Mouse (Mus musculus) hindbrain, postnatal 0 days (tissue): ENCODE results near the gene Gm10488. TPM values are rescaled to one million over a fixed set of nuclear protein-coding genes. Genes with fewer than 3 reads are reported as not detected.
"Not testable (repeated sequence)": the region's sequence is repeated elsewhere in the genome, so short reads cannot be mapped to it uniquely, and the experiment has no call there.

Experiments
- ATAC-seq: fragments of 200-750 bp; cut with Nextera tagmentation; 2 replicates; pipeline ENCODE4 v1.8.0; 2017; ENCODE audit warnings: mild to moderate bottlenecking, moderate TSS enrichment, moderate library complexity
- DNase-seq: peaks from one replicate; pipeline ENCODE4 v3.0.0-alpha.2; 2015; ENCODE audit warnings: low spot score
- H3K27ac ChIP-seq: fragments of 300-500 bp; sonication (generic); 2 replicates; pipeline ENCODE4 v1.5.1; 2014; ENCODE audit warnings: mild to moderate bottlenecking
- H3K27me3 ChIP-seq: fragments of 300-500 bp; sonication (generic); 2 replicates; pipeline ENCODE4 v1.6.1; 2014; ENCODE audit warnings: low read length, mixed read lengths; ENCODE audit not compliant: insufficient read depth
- H3K36me3 ChIP-seq: fragments of 300-500 bp; sonication (generic); 2 replicates; pipeline ENCODE4 v1.6.1; 2014; ENCODE audit warnings: low read length, mixed read lengths; ENCODE audit not compliant: insufficient read depth
- H3K4me1 ChIP-seq: fragments of 300-500 bp; sonication (generic); 2 replicates; pipeline ENCODE4 v1.6.1; 2014; ENCODE audit warnings: antibody characterized with exemption, low read length, mixed read lengths; ENCODE audit not compliant: insufficient read depth
- H3K4me2 ChIP-seq: fragments of 300-500 bp; sonication (generic); 2 replicates; pipeline ENCODE4 v1.6.1; 2014; ENCODE audit warnings: low read depth, mild to moderate bottlenecking, low read length, moderate library complexity, mixed read lengths
- H3K4me3 ChIP-seq: fragments of 300-500 bp; sonication (generic); 2 replicates; pipeline ENCODE4 v1.5.1; 2014; ENCODE audit warnings: low read length
- H3K9ac ChIP-seq: fragments of 300-500 bp; sonication (generic); replicated peaks from 2 replicates; pipeline ENCODE4 v1.6.1; 2014; ENCODE audit warnings: mild to moderate bottlenecking, low read length, moderate library complexity, mixed read lengths
- H3K9me3 ChIP-seq: fragments of 300-500 bp; sonication (generic); 2 replicates; pipeline ENCODE4 v1.6.1; 2016; ENCODE audit warnings: low read length, mixed read lengths
- WGBS: fragments of 180-500 bp; shearing (Covaris S2); extraction: QIAGEN DNeasy Blood & Tissue Kit; methylation state at CpG from one replicate; pipeline ENCODE4 v1.1.7; 2014; 5-methylcytosine and 5-hydroxymethylcytosine counted together
- microRNA-seq, 2 experiments: library from miRNA; unstranded; fragments of <30 nt; microRNA quantifications; one replicate each; pipeline ENCODE4; 2016
- polyA plus RNA-seq: library from polyadenylated mRNA; unstranded; fragments of >200 nt; fragmentation: Nextera tagmentation; extraction: Ambion mirVana; gene quantifications from 2 replicates; pipeline ENCODE4 v1.2.1, GENCODE M21; 2015
- total RNA-seq: library from RNA; depleted of rRNA; stranded (reverse); fragments of >200 nt; gene quantifications from 2 replicates; pipeline ENCODE4 v1.2.3, GENCODE M21; 2014; rRNA removed

Gene Gm10488
- total RNA-seq (not detected in 2 replicates), polyA plus RNA-seq (not detected in 2 replicates)

DNA sequence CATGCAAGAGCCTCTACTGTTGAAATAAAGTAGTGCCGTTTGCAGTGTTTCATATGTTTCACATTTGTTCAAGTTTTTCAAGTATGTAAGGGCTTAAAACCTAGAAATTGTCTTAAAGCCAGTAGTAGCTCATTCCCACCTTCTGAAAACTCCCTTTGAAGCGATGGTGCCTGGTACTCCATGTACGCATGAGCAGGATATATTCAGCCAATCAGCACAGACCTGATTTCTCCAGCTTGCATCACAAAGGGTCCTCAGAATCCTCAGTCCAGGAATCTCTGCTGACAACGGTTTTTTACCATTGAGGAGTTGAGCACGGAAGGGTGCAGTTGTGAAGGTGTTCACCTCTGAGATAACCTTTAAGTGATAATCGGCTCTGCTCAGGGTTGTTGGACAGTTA lies at the start of gene Gm10488:
TSS of gene Gm10488 (plus strand) at position 301 of the 400 bp plus-strand sequence.
- not testable (repeated sequence) for H3K4me2 ChIP-seq, H3K9me3 ChIP-seq, H3K4me1 ChIP-seq, H3K4me3 ChIP-seq, H3K9ac ChIP-seq, DNase-seq, ATAC-seq, H3K27me3 ChIP-seq, H3K27ac ChIP-seq, H3K36me3 ChIP-seq
- WGBS, result no CpG with 5 or more reads among the region's 6 CpGs

Small RNAs within 50 kb of the gene (microRNA-seq; reads per million reads assigned to microRNA genes)
- gene Gm44298, result 0 reads per million in 2 experiments
